Mouse (Mus musculus) embryonic facial prominence, embryonic 10.5 days (tissue): ENCODE measurements at regions not wholly inside any gene's neighbourhood (a gene's known extent, or its start where the extent isn't known, plus 50 kb on each side); places are given as distances from the start of the nearest gene placed in this dataset.
"Not testable (repeated sequence)": the region's sequence is repeated elsewhere in the genome, so short reads cannot be mapped to it uniquely, and the experiment has no call there.

Experiments used
- DNase-seq: peaks from one replicate; pipeline ENCODE4 v3.0.0-alpha.2; 2017; ENCODE audit warnings: low spot score
- H3K27ac ChIP-seq: fragments of 300-500 bp; sonication (generic); replicated peaks from 2 replicates; pipeline ENCODE4 v1.5.1; 2016; ENCODE audit warnings: mild to moderate bottlenecking
- H3K27me3 ChIP-seq: fragments of 300-500 bp; sonication (generic); replicated peaks from 2 replicates; pipeline ENCODE4 v1.6.1; 2016; ENCODE audit warnings: low read depth, mild to moderate bottlenecking; ENCODE audit not compliant: poor library complexity, severe bottlenecking
- H3K36me3 ChIP-seq: fragments of 300-500 bp; sonication (generic); replicated peaks from 2 replicates; pipeline ENCODE4 v1.6.1; 2016; ENCODE audit warnings: mild to moderate bottlenecking, moderate library complexity
- H3K4me1 ChIP-seq: fragments of 300-500 bp; sonication (generic); 2 replicates; pipeline ENCODE4 v1.6.1; 2016
- H3K4me3 ChIP-seq: fragments of 300-500 bp; sonication (generic); 2 replicates; pipeline ENCODE4 v1.5.1; 2016; ENCODE audit warnings: mild to moderate bottlenecking, moderate library complexity
- H3K9me3 ChIP-seq: fragments of 300-500 bp; sonication (generic); 2 replicates; pipeline ENCODE4 v1.6.1; 2016; ENCODE audit warnings: mild to moderate bottlenecking
- WGBS: fragments of 180-500 bp; shearing (Covaris S2); methylation state at CpG from one replicate; pipeline ENCODE4 v1.1.7; 2016; 5-methylcytosine and 5-hydroxymethylcytosine counted together

- WGBS: 77% methylated on average over 5 of the region's 5 CpGs
- no peak overlapping the region for H3K27ac ChIP-seq
- no peak overlapping the region for H3K4me3 ChIP-seq
- peaks cover 13% of the 10 kb centered on the region for H3K4me1 ChIP-seq
- H3K9me3 ChIP-seq: peaks cover 5% of the 10 kb centered on the region; the same call in 1 of the 2 replicates
- no peaks in the 10 kb centered on the region for H3K36me3 ChIP-seq
- no peak for DNase-seq
- H3K27me3 ChIP-seq: peaks cover 5% of the 10 kb centered on the region
These were observed 65.4 kb downstream of the Chst1 start for GRCm38 (mm10) chr2:92664939-92665338.

DNA sequence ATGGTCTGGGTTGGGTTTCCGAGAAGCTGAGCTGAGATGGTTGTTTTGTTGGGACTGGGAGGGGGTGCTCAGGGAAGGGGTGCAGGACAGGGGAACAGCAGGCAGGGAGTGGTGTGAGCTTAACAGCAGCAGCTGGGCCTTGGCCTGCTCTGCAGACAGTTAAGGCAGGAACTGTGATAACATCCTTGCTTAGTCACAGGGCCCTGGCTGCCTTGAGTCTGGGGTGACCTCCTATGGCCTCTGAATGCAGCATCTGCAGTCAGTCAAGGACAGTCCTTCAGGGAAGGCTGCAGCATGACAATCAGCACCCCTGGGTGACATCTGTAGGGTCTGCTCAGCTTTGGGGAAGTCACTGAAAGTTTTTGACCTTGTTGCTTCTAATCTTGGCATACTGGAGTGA is 67.7 kb downstream of the Chst1 start:
- Histone ChIP-seq H3K9me3 (no peaks in the 10 kb centered on the region), H3K4me1 (peaks cover 13% of the 10 kb centered on the region), H3K27ac (no peak overlapping the region), H3K36me3 (no peaks in the 10 kb centered on the region), H3K4me3 (no peak overlapping the region), H3K27me3 (peaks cover 9% of the 10 kb centered on the region)
- DNase-seq: no peak
- WGBS: 80% methylated on average over 1 of the region's 1 CpGs

- H3K36me3 ChIP-seq: no peaks in the 10 kb centered on the region
- WGBS: 55% methylated on average over 6 of the region's 6 CpGs
- H3K4me1 ChIP-seq: peaks cover 13% of the 10 kb centered on the region
- H3K4me3 ChIP-seq: no peak overlapping the region
- DNase-seq: no peak
- H3K9me3 ChIP-seq: no peaks in the 10 kb centered on the region
- no peak overlapping the region for H3K27ac ChIP-seq
- peaks cover 9% of the 10 kb centered on the region for H3K27me3 ChIP-seq
These were observed 68.2 kb downstream of the Chst1 start for GRCm38 (mm10) chr2:92667756-92668155.

DNA sequence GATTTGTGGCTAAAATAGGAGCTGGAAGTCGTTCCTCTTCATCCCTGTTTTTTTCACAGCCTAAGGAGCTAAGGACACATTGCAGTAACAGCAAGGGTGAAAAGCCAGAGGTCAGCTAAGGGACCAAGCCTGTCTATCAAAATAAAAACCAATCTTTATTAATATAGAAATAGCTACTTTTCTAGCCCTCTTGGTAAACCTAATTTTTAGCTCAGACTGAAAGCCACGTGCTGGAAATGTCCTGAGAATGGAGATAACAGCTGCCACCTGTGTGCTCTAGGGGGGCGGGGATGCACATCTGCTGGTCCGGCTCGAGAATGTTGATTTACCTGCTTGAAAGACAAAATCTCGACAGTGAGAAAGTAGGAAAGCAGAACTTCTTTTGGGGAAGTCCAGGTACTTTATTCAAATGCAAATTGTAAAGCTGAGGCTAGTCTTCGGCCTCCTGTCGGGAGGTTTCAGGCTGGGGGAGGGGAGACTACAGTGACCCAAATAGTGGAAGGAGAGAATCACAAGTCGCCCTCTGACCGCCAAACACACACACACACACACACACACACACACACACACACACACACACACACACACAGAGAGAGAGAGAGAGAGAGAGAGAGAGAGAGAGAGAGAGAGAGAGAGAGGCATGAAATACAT is 70.0 kb downstream of the Chst1 start:
- WGBS: 28% methylated on average over 10 of the region's 10 CpGs
- not testable (repeated sequence) for H3K36me3 ChIP-seq, H3K27ac ChIP-seq, H3K9me3 ChIP-seq, H3K27me3 ChIP-seq, DNase-seq, H3K4me1 ChIP-seq, H3K4me3 ChIP-seq

- DNase-seq: peak; percentile 78
- no peak overlapping the region for H3K27ac ChIP-seq
- H3K27me3 ChIP-seq: peaks cover 14% of the 10 kb centered on the region
- H3K36me3 ChIP-seq: no peaks in the 10 kb centered on the region
- H3K9me3 ChIP-seq: no peaks in the 10 kb centered on the region
- no peak overlapping the region for H3K4me3 ChIP-seq
- 0 out of 2 replicates have a peak, but pooled peaks cover 6% of the 10 kb centered on the region for H3K4me1 ChIP-seq
- 36% methylated on average over 5 of the region's 5 CpGs for WGBS
These were observed 72.1 kb downstream of the Chst1 start for GRCm38 (mm10) chr2:92671586-92671985.

DNA sequence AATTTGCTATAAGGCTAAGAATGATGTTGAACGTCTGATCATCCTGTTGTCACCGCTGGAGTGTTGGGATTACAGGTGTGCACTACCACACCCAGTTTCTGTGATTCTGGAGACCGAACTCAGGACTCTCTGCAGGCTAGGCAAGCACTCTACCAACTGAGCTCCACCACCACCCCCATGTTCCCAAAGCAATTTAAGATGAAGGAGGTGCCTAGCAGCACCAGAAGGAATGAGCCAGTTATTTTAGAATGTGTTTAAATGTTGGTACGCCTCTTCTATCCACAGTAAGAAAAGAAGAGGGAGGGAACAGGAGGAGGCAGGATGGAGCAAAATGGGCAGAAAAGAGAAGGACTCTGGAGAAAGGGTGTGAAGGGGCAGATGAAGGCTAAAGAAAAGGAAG is 72.6 kb downstream of the Chst1 start:
- H3K36me3 ChIP-seq: no peaks in the 10 kb centered on the region
- WGBS: 74% methylated on average over 4 of the region's 4 CpGs

GRCm38 (mm10) chr2:92673064-92673813 is 73.7 kb downstream of the Chst1 start:
- Histone ChIP-seq H3K36me3 (no peaks in the 10 kb centered on the region), H3K4me1 (no peaks in the 10 kb centered on the region), H3K9me3 (no peaks in the 10 kb centered on the region), H3K27ac (no peak overlapping the region), H3K4me3 (no peak overlapping the region), H3K27me3 (peaks cover 10% of the 10 kb centered on the region; the same call in 1 of the 2 replicates)
- no peak for DNase-seq
- 87% methylated on average over 9 of the region's 9 CpGs for WGBS

More for the DNA sequence above, 72.6 kb downstream of the Chst1 start:
- DNase-seq: no peak
- Histone ChIP-seq H3K4me3 (no peak overlapping the region), H3K4me1 (0 out of 2 replicates have a peak, but pooled peaks cover 6% of the 10 kb centered on the region), H3K9me3 (no peaks in the 10 kb centered on the region), H3K27ac (no peak overlapping the region), H3K27me3 (peaks cover 14% of the 10 kb centered on the region)

DNA sequence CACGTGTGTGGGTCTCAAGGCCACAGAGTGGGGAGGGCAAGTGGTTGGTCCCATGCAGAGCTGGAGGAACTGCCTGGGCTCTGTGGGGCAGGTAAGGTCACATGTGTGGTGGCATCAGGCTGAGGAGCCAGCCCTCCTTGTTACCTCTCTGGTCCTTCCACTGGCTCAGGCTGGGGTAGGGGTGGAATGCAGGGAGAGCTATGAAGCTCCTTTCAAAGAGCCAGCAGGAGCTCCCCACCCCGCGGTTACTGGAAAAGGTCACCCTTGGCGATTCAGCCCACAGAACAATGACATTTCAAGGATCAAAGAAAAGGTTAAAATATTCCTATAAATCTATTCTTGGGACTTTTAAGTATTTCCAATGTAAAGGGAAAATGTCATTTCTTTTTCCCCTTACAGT is 74.4 kb downstream of the Chst1 start:
- WGBS: 24% methylated on average over 4 of the region's 4 CpGs

GRCm38 (mm10) chr2:92675247-92675646 is 75.7 kb downstream of the Chst1 start:
- WGBS: 67% methylated on average over 9 of the region's 9 CpGs
- no peaks in the 10 kb centered on the region for H3K9me3 ChIP-seq
- H3K36me3 ChIP-seq: no peaks in the 10 kb centered on the region
- no peak for DNase-seq
- no peaks in the 10 kb centered on the region for H3K4me1 ChIP-seq
- no peak overlapping the region for H3K27ac ChIP-seq
- H3K27me3 ChIP-seq: peaks cover 6% of the 10 kb centered on the region; the same call in 1 of the 2 replicates
- H3K4me3 ChIP-seq: no peak overlapping the region

More for the DNA sequence above, 74.4 kb downstream of the Chst1 start:
- Histone ChIP-seq H3K4me3 (no peak overlapping the region), H3K27ac (no peak overlapping the region), H3K9me3 (no peaks in the 10 kb centered on the region), H3K4me1 (no peaks in the 10 kb centered on the region), H3K36me3 (no peaks in the 10 kb centered on the region), H3K27me3 (peaks cover 10% of the 10 kb centered on the region; the same call in 1 of the 2 replicates)
- DNase-seq: no peak

GRCm38 (mm10) chr2:92678276-92678930 is 78.9 kb downstream of the Chst1 start:
- no peaks in the 10 kb centered on the region for H3K9me3 ChIP-seq
- WGBS: 74% methylated on average over 5 of the region's 5 CpGs
- no peaks in the 10 kb centered on the region for H3K36me3 ChIP-seq
- DNase-seq: no peak
- no peak overlapping the region for H3K27ac ChIP-seq
- 0 out of 2 replicates have a peak, but pooled peaks cover 4% of the 10 kb centered on the region for H3K27me3 ChIP-seq
- no peaks in the 10 kb centered on the region for H3K4me1 ChIP-seq
- no peak overlapping the region for H3K4me3 ChIP-seq

DNA sequence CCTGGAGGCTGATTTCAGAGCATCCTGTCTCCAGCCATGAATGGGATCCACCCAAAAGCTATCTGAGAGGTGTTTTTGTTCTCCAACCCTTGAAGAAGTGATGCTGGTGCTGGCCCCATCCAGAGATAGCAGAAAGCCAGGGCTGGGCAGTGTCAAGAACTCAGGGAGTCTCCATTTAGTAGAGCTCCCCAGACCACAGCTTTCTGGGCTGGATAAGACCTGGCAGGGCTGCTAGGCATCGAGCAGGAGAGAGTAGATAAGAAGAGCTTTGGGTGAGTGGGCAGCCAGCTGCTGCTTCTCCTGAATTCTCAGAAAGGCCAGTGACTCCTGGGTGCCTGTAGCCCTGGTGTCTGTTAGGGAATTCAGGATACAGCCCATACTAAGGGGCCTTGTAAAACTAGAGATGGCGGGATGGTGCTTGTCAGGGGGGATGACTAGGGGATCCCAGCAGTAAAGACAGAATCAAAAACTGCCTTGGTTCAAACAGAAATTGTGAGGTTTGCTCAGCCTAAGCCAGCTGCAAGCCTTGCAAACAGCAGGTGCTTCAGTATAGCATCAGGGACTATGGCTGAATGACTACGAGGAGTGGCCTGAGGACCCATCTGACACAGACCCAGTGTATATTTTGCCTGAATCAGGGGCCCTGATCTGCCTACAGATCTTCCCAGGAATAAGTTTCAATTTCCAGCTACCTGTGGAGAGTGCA is 79.6 kb downstream of the Chst1 start:
- H3K27me3 ChIP-seq: 0 out of 2 replicates have a peak, but pooled peaks cover 4% of the 10 kb centered on the region
- DNase-seq: no peak
- WGBS: 83% methylated on average over 3 of the region's 3 CpGs
- no peak overlapping the region for H3K4me3 ChIP-seq
- H3K36me3 ChIP-seq: no peaks in the 10 kb centered on the region
- H3K9me3 ChIP-seq: no peaks in the 10 kb centered on the region
- H3K27ac ChIP-seq: no peak overlapping the region
- H3K4me1 ChIP-seq: no peaks in the 10 kb centered on the region

DNA sequence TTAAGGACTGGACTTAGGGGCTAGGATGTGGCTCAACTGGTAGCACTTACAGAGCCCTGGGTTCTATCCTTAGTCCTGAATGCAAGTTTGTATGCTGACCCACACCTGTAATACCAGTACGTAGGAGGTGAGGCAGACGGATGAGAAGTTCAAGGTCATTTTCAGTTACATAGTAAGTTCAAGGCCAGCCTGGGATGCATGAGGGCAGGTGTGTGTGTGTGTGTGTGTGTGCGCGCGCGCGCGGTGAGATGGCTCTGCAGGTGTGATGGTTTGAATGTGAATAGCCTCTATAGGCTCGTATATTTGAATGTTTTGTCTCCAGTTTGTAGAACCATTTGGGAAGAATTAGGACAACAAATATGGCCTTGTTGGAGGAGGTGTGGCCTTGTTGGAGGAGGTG is 82.7 kb downstream of the Chst1 start:
- Histone ChIP-seq H3K4me1 (no peaks in the 10 kb centered on the region), H3K4me3 (no peak overlapping the region), H3K36me3 (no peaks in the 10 kb centered on the region), H3K9me3 (0 out of 2 replicates have a peak, but pooled peaks cover 2% of the 10 kb centered on the region), H3K27ac (no peak overlapping the region), H3K27me3 (no peaks in the 10 kb centered on the region)
- 95% methylated on average over 9 of the region's 9 CpGs for WGBS
- DNase-seq: no peak
